Mouse (Mus musculus) mouse embryonic stem cell (cell line): Measurements from ENCODE around the gene Myo3b.

Experiments used
- in situ Hi-C, 2 experiments: fragments of 300-500 bp; cut with MboI; formaldehyde crosslinking; loops; 1 replicate in 1 of 2; 3 replicates in 1 of 2; pipeline ENCODE4 v1.14.3; 2019 to 2020; ENCODE audit warnings: low sequenced_read_pairs in 2 of 2, low pct_unique_long_range_greater_than_20kb in 1 of 2, mixed read lengths in 1 of 2; ENCODE audit not compliant: unreplicated experiment in 1 of 2

The Myo3b gene

DNA sequence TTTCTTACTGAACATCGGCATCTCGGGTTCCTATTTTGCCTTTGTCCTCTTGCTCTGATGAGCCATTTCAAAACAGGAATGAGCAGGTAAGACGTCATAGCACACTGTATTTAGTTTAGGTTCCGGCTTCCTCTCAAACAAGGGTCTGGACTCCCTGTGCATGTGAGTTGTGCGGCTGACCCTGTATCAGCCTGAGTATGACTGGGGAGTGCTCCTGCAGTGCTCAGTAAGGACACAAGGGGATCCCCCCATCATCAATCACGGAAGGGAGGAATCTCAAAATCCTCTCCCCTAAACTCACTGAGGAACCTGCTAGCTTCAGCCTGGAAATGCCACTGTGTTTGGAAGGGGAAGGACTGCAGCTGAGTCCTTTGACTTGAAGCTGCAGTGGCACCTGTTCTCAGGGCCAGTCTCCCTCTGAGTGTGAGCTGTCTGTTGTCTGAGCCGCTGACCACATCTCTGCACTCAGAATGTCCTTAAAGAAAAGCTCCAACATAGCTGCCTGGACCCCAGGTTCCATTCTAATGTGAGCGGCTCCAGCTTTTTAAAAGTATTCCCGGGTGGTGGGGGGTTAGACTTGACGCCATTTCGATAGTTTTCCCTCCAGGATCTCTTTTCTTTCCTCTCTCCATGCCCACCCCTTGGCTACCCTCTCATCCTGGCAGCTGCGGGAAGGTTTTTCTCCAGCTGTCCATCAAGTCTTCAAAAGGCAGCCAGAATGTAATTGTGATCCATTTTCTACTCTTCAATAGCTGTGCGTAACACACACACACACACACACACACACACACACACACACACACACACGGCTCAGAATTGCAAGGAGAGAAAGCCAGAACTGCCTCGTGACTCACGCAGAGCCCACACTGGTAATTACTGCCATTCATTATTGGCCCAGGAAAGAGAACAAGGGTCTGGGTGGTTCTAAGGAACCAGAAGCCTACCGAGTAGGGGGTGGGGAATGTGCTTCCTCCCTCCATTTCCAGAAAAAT is 129.3 kb downstream of the Myo3b start:
- in situ Hi-C loops = no loop called here

DNA sequence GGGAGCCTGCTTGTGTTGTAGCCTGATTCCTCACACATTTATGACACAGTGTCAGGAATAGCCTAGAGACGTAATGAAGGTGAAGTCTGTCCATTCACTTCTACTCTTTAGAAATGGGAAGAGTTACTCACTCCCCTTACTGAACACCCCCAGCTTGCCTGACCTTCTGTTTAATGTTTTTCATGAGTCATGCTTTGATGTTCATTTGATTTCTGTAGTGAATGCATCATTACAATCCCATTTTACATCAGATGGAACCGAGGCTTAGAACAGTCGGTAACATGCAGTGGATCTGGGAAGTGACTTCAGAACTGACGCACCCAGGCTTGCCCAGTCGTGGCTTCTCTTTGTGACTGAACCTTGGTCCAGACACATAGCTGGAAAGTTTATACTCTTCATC is 131.5 kb downstream of the Myo3b start:
- in situ Hi-C loops = no loop called here

DNA sequence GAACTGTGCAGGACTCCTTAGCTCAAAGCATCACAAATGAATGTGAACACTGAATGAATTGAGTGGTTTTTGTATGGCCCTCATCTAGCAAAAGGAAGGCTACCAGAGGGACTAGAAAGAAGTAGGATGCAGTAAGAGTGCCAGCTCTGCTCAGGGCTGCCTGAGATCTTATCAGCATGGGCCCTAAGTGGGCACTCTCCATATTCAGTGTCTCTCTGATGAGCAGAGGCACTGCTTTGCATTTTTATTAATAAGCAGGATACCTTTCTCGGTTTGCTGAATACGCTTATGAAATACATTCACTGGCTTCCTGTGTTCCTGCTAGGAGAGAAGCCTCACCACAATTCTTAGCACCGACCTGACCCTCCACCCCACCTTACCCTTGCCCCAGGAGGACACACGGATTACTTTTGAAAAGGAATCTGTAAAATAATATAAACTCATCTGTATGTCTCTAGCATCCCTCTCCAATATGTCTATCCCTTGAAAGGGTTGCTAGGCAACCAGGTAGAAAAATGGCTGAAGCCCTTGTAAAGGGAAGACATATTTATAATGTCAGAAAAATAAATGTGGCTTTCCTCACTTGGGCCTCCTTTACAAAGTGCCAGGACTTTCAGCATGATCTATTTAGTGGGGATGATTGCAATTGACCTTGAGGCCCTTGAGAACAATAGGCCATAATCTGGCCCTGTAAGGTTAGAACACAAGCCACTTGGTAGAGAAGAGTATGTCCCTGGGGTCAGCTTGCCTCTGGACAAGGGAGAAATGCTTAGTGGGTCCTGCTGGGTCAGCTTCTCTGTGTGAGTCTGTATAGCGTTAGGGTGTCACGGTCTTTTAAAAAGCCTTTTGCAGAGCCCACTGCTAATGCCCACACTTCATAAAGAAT is 138.1 kb downstream of the Myo3b start:
- in situ Hi-C loops = no loop called here

DNA sequence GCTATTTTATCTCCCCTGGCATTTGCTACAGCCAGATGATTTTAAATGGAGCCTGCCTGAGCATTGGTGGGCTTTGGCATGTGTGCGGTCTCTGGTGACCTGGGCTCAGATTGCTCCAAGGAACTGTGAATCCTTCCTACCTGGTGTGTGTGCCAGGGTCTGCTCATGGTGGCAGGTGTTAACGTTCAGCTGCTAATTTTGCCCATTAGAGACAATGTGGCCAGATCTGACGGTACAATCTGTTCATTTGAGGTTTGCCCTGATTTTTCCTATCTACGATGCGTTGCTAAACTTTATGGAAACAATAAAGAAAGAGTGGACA is 138.7 kb downstream of the Myo3b start:
- in situ Hi-C loops = no loop called here

DNA sequence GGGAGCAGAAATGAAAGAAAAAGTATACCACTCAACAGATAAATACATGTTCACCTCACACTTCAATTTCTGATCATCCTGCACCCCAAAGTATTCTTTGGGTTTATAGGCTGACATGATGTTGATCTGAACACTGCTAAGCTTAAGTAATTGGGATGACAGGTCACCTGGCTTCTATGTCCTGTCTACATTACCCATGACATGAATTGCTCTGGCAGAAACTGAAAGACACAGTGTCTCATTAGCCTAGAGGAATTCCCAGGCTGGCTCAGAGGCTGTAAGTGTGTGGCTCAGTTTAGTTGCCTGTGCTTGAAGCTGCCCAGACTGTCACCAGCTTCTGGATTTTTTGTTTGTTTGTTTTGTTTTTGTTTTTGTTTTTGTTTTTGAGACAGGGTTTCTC is 139.3 kb downstream of the Myo3b start:
- in situ Hi-C loops = no loop called here

DNA sequence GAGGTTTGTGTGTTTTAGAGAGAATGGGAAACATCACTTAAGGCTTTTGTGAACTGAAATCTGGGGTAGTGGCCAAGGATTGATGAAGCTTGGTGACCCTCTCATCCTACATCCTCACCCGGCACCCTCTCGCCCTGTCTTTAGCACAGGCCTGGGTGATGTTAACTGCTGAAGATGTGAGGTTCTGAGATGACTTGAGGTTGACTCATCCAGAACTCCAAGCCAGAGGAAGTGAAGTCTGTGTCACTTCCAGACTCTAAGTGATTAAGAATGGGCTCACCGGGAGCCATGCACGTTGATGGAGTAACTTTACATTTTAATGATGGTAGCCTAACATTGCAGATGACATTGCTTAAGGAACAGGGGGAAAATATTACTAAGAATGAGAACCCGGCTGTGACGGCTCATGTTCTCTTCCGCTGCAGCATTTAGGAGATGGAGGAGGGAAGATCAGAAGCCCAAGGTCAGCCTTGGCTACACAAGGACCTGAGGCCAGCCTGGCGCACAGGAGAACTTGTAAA is 143.3 kb downstream of the Myo3b start:
- in situ Hi-C loops = no loop called here

DNA sequence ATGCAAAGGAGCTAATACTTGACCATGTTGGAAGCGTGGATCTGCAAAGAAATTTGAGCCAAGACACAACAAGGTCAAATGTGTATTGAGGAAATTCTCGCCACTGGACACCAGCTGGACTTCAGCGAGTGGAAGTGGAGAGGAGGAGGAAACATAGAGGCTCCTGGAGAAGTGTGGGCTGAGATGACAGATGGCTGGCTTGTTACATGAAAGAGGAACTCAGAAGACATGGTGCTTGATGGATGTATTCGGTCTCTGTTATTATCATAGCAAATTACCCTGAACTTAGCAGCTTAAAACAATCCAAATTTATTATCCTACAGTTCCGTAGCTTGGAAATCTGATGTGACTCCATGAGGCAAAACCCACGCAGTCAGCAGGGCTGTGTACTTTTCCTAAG is 148.1 kb downstream of the Myo3b start:
- in situ Hi-C loops = no loop called here

DNA sequence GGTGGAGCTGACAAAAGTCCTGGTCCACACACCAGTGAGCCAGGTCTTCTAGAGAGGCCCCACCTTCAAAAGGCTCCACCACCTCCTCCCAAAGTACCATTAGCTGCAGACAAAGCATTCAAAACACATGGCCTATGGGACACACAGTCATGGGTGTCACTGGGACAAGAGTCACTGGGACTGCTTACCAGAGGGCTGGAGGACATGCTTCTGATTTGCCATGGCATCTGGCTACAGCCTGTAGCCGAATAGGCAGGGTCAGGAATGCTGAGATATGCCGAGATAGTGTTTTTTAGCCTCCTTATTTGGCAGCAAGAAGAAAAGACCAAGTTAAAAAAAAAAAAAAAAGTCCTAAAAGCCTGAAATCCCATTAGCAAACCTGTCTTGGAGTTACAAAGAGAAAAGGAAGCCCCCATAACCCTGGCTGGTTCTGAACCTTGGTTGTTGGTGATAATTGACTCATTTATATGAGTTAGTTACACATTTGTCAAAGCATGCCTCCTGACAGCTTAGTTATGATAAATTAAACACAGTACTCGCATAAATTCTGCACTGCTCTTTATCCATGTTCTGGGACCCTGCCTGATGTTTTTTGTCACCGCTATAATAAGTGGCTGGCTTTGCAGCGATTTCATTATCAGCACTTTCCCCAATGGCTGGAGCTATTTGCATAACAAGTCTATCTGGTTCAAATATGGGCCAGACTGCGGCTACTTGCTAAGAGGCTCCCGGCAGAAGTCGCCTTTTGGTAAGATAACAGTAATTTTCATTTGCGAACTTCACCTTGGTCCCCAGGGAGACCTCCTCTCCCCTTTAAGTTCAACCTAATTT is 156.7 kb downstream of the Myo3b start:
- in situ Hi-C loops = no loop called here

DNA sequence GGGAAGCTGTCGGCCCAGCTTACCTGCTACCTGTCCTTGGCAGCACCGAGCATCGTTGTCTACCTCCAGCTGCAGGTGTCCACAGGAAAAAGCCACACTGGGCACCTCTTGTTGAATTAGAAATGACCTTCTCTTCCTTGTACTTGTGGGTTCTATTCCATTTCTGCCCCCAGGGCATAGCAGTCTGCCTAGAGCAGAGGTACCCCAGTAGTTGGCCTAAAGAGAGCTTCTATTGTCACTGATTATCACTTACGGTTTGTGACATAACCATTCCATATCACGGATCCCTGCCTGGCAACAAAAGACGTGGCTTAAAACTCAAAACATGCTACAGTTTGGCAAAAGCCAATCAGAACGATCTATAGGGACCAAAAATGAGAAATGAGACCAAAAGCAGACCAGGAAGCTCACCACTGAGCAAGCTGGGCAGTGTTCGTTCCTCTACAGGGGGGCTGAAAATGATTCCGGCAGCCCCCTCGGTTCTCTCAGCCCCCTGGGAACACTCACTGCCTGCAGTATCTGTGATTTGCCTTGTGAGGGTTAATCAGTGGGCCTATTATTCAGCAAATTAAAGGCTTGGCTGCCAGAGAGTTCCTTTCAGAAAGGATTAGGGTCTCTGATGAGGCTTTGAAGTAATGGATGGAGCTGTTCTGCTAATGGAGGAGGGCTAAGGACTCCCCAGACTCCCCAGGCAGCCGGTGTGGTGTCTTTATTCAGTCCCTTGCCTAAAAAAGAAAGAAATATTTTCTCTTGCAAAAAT is 163.1 kb downstream of the Myo3b start:
- in situ Hi-C loops = no loop called here

DNA sequence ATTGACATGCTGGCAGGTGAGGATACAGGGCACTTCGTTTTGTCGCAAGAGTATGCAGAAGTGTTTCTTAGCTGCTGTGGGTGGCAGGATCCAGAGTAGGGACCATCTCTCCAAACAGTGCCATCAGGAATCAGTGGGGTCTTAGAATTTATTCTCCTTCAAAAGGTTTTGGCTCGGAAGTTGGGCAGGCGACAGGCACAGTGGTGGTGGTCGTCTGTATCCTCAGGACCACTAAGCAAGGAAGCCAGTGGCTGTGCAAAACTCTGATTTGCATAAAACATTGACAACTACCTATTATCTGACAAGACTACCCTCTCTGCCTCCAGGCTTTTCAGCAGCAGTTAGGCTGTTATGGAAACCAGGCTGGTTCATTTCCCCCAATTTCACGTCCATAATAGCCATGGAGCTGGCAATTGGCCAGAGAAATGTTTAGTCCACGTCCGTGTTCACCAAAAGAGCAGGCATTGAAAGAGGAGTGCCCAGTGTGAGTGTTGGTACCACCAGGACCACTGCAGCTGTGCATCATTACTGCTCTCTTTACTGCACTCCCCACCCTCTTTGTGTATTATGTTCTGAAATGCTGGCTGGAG is 163.7 kb downstream of the Myo3b start:
- in situ Hi-C loops = no loop called here

DNA sequence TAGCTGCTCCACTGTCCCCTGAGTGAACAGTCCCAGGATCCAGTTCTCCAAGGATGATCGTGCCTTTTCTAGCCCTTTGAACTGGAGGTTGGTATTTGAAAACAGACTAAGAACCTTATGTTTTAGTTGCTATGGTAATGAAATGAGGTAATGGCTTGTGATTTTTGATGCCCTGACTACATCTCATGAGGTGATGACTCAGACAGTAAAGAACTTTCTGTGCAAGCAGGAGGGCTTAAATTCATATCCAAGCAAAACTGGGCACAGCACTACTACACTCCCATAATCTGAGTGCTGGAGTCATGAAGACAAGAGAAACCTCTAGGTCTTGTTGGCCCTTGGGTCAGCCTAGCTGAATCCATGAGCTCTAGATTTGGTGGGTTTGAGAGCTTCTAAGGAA is 169.5 kb downstream of the Myo3b start:
- in situ Hi-C loops = no loop called here

DNA sequence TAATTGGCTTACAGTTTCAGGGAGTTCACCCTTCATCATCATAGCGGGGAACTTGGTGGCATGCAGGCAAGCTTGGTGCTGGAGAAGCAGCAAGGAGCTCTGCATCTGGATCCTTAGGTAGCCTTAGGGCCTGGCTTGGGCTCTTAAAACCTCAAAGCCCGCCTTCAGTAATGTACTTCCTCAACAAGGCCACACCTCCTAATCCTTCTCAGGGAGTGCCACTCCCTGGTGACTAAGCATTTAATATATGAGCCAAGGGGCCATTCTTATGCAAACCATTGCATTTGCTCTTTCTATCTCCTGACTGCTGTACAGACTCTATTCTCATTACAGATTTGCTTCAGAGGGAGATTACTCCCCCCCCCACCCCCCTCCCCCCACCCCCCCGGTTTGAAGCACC is 170.9 kb downstream of the Myo3b start:
- in situ Hi-C loops = no loop called here

DNA sequence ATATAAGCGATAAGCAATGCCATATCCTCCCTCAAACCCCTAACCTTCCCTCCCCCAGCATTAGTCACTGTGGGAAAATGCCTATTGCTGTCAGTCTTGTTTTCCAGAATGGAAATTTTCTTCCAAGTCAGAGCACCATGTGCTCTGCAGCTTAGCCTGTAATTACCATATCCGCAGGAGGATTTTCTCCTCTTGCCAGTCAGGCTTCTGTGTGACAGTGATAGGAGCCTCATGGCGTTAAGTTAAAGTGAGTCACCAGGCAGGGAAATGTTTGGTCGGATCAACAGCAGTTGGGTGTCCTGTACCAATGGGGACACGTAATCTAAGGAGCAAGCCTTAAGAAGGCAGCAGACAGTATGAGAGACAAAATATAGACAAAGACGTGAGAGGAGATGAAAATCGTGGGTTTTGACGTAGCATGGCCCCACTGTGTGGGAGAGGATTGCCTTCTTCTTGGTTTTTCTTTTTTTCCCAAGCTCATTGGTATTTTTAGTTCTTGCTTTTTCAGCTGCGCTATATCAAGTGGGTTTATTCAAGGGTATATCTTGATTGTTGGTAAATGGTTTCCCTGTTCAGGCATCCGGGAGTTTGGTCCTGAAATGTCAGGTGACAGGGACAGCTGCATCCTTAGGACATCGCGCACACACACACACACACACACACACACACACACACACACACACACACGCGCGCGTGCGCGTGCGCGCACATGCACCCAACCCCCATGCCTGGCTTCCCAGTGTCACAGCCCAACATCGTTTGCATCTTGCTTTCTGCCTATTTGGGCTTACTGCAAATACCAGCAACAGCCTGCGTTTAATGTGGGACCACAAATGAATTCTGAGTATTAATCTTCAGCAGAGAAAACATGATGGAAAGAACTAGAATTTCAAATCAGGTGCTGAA is 171.8 kb downstream of the Myo3b start:
- in situ Hi-C loops = no loop called here

DNA sequence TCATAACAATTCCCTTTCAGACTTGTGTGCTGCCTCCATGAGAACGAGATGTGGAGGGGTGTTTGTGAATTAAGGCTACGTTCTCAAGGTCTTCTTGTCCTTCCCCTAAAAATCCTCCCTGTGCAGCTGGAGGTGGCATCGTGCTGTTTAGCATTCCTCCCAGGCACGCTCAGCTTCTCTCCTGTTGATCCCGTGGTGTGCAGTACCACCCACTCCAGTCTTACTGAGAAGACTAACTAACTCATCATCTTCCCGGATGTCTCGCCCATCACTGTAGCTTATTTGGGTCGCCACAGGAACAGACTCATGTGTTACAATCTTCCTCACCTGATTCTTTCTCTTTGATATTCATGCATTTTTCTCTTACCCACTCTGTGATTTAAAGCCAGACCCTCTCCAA is 175.5 kb downstream of the Myo3b start:
- in situ Hi-C loops = no loop called here

DNA sequence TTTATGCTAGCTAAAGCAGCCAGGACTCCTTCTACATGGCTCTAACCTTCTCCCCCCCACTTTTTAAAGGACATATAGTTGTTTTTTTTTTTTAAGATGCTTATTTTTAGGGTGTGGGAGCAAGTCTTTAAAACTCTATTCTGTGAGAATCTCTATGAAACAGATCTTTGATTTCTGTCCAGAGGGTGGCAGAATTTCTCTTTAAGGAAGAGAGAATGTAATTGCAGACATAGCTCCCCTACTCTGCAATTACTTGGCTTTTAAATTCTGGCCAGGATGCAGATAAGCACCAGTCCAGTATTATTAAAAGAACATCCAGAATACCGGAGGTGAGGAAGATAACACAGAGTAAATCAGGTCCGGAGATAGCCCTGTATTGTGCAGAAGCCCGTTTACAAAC is 178.9 kb downstream of the Myo3b start:
- in situ Hi-C loops = no loop called here

DNA sequence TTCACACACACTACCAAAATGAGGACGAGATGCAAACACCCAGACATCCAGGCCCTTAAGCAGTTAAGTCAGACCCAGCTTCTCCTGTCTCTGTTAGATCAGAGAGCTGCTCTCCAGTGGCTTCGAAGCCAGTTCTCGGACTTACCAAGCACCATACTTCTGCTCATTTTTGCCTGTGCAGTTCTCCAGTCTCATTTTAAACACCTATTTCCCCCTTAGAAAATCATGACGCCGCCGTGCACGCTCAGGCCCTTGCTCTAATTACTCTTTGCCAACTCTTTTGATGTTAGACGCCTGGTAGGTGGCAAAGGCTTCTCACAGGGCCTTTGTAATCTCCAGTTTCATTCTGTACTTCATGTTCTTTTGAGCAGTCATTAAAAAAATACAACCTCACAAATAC is 179.5 kb downstream of the Myo3b start:
- in situ Hi-C loops = no loop called here

DNA sequence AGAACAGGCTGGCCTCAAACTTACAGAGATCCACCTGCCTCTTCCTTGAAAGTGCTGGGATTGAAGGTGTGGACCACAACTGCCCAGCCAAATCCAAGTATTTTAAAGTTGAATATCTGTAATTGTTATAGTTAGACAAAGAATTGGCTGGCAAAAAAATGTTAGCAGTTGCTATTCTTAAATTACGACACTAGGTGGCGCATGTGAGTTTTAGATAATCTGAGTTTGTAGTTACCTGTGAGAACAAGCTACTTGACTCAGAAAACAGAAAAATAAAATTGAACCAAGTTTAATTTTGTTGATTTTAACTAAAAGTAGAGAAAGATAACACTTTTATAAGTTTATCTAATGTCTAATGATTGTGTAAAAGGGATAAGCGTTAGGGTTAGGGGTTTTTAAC is 187.8 kb downstream of the Myo3b start:
- in situ Hi-C loops = loop anchor here in 1 of 2 experiments (5.0 kb wide), 1 partner anchor 336 kb away; no protein-coding TSS in a partner anchor
